Mouse (Mus musculus) brain, adult 2 months (tissue): ENCODE data around the gene Tmem94.

Source experiments
- DNase-seq: peaks from one replicate; pipeline ENCODE4 v3.0.0; 2011; ENCODE audit warnings: low read depth, low spot score

Gene Tmem94

GRCm38 (mm10) chr11:115832064-115832463 is 66.8 kb downstream of the Tmem94 start:
- no peak for DNase-seq

GRCm38 (mm10) chr11:115832523-115832922 is 67.3 kb downstream of the Tmem94 start:
- no peak for DNase-seq

- DNase-seq: no peak
These were observed 67.8 kb downstream of the Tmem94 start for GRCm38 (mm10) chr11:115833021-115833513.

GRCm38 (mm10) chr11:115834033-115834432 is 68.8 kb downstream of the Tmem94 start:
- no peak for DNase-seq

GRCm38 (mm10) chr11:115836656-115837395 is 71.6 kb downstream of the Tmem94 start:
- DNase-seq: no peak

GRCm38 (mm10) chr11:115837606-115838345 is 72.5 kb downstream of the Tmem94 start:
- no peak for DNase-seq

- no peak for DNase-seq
These were observed 73.7 kb downstream of the Tmem94 start for GRCm38 (mm10) chr11:115838895-115839311.

- no peak for DNase-seq
These were observed 74.5 kb downstream of the Tmem94 start for GRCm38 (mm10) chr11:115839732-115840131.

- no peak for DNase-seq
These were observed 75.8 kb downstream of the Tmem94 start for GRCm38 (mm10) chr11:115841044-115841443.

GRCm38 (mm10) chr11:115841961-115842550 is 76.8 kb downstream of the Tmem94 start:
- DNase-seq: no peak

GRCm38 (mm10) chr11:115843141-115843890 is 78.1 kb downstream of the Tmem94 start:
- no peak for DNase-seq

- no peak for DNase-seq
These were observed 78.6 kb downstream of the Tmem94 start for GRCm38 (mm10) chr11:115843891-115844239.

- DNase-seq: no peak
These were observed 79.0 kb downstream of the Tmem94 start for GRCm38 (mm10) chr11:115844240-115844639.

GRCm38 (mm10) chr11:115845819-115846218 is 80.6 kb downstream of the Tmem94 start:
- no peak for DNase-seq
